Mouse (Mus musculus) R1 (cell line): ENCODE measurements around the gene Cox4i1.

Source experiments
- DNase-seq: peaks from one replicate; pipeline ENCODE4 v3.0.0-alpha.2; 2018; ENCODE audit warnings: low read depth, low spot score

Cox4i1 gene

GRCm38 (mm10) chr8:120667561-120668373, at the start of gene Cox4i1, which contains the start of gene Gm27021:
Gene Cox4i1 (plus strand): TSS chr8:120668222.
Gene Gm27021 (minus strand): TSS chr8:120668079.
- peak; percentile 87 for DNase-seq

- no peak for DNase-seq
Observed at GRCm38 (mm10) chr8:120619235-120620180, 48.5 kb upstream of the Cox4i1 start.

GRCm38 (mm10) chr8:120620441-120620840, 47.6 kb upstream of the Cox4i1 start:
- no peak for DNase-seq

GRCm38 (mm10) chr8:120622161-120622560, 45.9 kb upstream of the Cox4i1 start:
- peak; percentile 47 for DNase-seq

GRCm38 (mm10) chr8:120623608-120624007, 44.4 kb upstream of the Cox4i1 start:
- no peak for DNase-seq

- DNase-seq = peak; percentile 98
Observed at GRCm38 (mm10) chr8:120626461-120626860, 41.6 kb upstream of the Cox4i1 start.

GRCm38 (mm10) chr8:120627298-120627697, 40.7 kb upstream of the Cox4i1 start:
- DNase-seq = no peak

- peak; percentile 56 for DNase-seq
Observed at GRCm38 (mm10) chr8:120630031-120630430, 38.0 kb upstream of the Cox4i1 start.

GRCm38 (mm10) chr8:120630848-120631247, 37.2 kb upstream of the Cox4i1 start:
- peak; percentile 84 for DNase-seq

- peak; percentile 100 for DNase-seq
Observed at GRCm38 (mm10) chr8:120631441-120632375, 36.3 kb upstream of the Cox4i1 start.

- DNase-seq = no peak
Observed at GRCm38 (mm10) chr8:120632969-120633664, 34.9 kb upstream of the Cox4i1 start.

GRCm38 (mm10) chr8:120633665-120634271, 34.3 kb upstream of the Cox4i1 start:
- DNase-seq = peak; percentile 62

- DNase-seq = peak; percentile 62
Observed at GRCm38 (mm10) chr8:120634329-120634839, 33.6 kb upstream of the Cox4i1 start.

- no peak for DNase-seq
Observed at GRCm38 (mm10) chr8:120641245-120641644, 26.8 kb upstream of the Cox4i1 start.

- DNase-seq = peak; percentile 73
Observed at GRCm38 (mm10) chr8:120642031-120642662, 25.9 kb upstream of the Cox4i1 start.

GRCm38 (mm10) chr8:120644663-120645062, 23.4 kb upstream of the Cox4i1 start:
- no peak for DNase-seq

- no peak for DNase-seq
Observed at GRCm38 (mm10) chr8:120647532-120647931, 20.5 kb upstream of the Cox4i1 start, which contains the start of gene 1190005I06Rik. Gene 1190005I06Rik (minus strand): TSS chr8:120647632.

- no peak for DNase-seq
Observed at GRCm38 (mm10) chr8:120656322-120657052, 11.5 kb upstream of the Cox4i1 start.

- DNase-seq = peak; percentile 65
Observed at GRCm38 (mm10) chr8:120657415-120657814, 10.6 kb upstream of the Cox4i1 start.
